Mouse (Mus musculus) c-Kit-positive CD71-positive TER-119-negative erythroid progenitor cells, embryonic 14.5 days (primary cell): ENCODE measurements around the gene Gimap9.
"Not testable (repeated sequence)": the region's sequence is repeated elsewhere in the genome, so short reads cannot be mapped to it uniquely, and the experiment has no call there.

Source experiments
- DNase-seq: peaks from one replicate; pipeline ENCODE4 v3.0.0-alpha.2; 2013; ENCODE audit warnings: low read depth

The Gimap9 gene

GRCm38 (mm10) chr6:48665471-48665870 lies 10.5 kb upstream of the Gimap9 start:
- DNase-seq: no peak

- no peak for DNase-seq
Observed at GRCm38 (mm10) chr6:48666159-48666586, 9.8 kb upstream of the Gimap9 start.

GRCm38 (mm10) chr6:48668022-48668421 lies 7.9 kb upstream of the Gimap9 start:
- DNase-seq: no peak

- no peak for DNase-seq
Observed at GRCm38 (mm10) chr6:48669446-48669969, 6.4 kb upstream of the Gimap9 start.

GRCm38 (mm10) chr6:48674291-48675058 lies 1.5 kb upstream of the Gimap9 start:
- no peak for DNase-seq

DNA sequence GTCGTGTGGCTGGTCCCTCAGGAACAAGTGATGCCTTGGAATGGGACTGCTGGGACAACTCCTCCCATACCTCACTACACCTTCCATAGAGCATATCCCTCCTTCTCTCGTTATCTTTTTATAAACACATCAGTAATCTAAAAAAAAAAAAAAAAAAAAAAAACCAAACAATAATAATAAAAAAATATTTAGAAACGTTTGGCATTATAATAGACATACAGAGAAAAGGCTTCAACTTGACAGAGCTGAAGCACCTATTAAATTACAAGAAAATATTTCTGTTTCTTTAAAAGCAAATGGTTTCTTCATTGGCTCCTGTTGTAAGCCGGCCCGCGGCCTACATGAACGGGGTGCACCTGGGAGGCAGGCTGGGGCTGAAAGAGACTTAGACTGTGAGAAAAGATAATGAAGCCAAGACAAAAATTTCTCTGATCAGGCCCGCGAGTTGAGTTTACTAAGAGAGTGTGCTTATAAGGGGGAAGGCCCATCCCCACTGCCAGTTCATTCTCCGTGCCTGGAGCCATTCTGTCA lies 464 bp upstream of the Gimap9 start:
- no peak for DNase-seq

- no peak for DNase-seq
Observed at GRCm38 (mm10) chr6:48676860-48677415, 1.0 kb downstream of the Gimap9 start.

- DNase-seq: no peak
Observed at GRCm38 (mm10) chr6:48677492-48678345, 1.8 kb downstream of the Gimap9 start.

- DNase-seq: no peak
Observed at GRCm38 (mm10) chr6:48678391-48678790, 2.5 kb downstream of the Gimap9 start.

- no peak for DNase-seq
Observed at GRCm38 (mm10) chr6:48679701-48680100, 3.8 kb downstream of the Gimap9 start.

DNA sequence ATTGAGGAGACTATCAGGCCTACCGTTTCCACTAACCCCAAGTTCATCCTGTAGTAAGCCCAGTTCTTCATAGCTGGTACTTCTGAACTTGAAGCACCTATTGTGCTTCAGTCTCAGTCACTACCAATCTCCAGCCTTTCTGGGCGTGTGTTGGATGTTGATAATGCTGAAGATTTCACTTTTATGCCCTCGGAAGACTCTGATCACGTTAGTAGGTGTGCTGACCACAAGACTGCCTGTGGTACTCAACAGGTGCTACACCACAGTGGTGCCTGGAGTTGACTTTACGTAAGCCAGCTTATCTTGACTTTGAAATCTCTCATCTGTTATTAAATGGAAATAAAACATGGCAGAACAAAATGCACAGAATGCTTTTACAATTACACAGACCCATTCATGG lies 4.5 kb downstream of the Gimap9 start:
- no peak for DNase-seq

GRCm38 (mm10) chr6:48681472-48682090 lies 5.7 kb downstream of the Gimap9 start:
- DNase-seq: no peak

DNA sequence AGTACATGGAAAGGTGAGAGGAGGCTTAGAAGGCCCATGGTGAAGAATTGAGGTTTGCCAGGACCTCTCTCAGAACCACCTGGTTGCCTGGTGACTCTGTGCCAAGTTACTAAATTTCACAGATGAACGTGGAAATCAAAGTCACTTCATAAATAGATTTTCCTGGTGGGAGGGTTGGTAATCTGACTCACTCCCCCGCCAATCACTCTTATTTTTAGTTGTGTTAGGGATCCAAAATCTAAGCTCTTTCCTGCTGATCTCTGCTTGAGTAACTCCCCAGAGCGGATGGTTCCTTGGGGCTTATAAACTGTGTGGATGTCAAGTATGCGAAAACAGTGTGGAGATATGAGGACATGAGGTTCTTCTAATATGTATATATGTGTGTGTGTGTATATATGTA lies 6.3 kb downstream of the Gimap9 start:
- DNase-seq: no peak

DNA sequence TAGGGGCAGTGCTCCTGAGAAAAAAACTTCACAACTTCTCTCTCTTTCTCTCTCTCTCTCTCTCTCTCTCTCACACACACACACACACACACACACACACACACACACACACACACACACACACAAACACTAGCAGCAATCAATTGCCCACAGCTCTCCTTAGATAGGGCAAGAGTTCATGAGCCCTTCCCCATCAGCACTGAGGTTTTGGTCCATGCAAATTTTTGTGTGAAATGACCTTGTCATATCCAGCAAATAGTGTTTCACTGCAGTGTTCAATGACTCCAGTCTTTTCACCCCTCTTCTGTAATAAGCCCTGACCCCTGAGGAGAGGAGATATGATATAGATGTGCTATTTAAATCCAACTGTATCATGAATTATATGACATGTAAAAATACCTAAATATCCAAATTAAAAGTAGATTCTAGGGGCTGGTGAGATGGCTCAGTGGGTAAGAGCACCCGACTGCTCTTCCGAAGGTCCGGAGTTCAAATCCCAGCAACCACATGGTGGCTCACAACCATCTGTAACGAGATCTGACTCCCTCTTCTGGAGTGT lies 7.4 kb downstream of the Gimap9 start:
- not testable (repeated sequence) for DNase-seq

DNA sequence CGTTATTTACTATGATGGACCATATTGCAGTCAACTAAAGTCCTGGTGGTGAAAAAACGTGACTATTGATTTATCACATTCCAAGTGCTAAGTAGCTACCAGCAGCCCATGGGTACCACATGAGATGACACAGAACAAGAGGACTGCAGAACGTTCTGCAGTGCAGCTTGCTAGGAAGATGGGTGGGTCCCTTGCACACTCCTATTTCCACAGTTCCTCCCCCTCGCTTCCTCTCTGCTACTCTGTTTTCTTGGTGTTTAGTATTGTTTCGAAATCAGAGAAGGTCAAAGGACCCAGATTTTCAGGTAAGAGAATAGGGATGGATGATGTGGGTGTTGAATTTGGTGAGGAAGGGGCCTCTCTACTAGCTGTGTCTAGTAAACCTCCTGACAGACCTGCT lies 8.4 kb downstream of the Gimap9 start, which contains the start of gene Gimap4:
Gene Gimap4 (plus strand): TSS at position 231 of the 400 bp plus-strand sequence.
- DNase-seq: no peak

DNA sequence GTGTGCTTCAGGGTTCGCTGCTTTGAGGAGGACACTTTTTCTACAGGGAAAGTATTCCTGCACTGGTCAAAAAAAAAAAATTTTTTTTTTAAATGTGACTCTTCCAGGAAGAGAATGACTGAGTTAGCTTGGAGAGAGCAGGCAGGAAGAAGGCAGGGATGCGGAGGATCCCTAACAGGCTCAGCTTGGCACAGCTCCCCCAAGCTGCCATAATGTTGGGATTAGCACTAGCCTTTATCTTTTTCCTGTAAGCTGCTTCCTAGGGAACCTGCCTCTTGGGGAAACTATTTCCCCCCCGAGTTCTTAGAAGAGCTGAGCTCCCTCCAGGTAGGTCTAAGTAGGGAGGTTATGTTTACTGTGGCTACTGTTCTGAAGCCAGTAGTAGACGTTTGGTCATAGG lies 8.9 kb downstream of the Gimap9 start:
- no peak for DNase-seq

- DNase-seq: no peak
Observed at GRCm38 (mm10) chr6:48685251-48685650, 9.3 kb downstream of the Gimap9 start.

DNA sequence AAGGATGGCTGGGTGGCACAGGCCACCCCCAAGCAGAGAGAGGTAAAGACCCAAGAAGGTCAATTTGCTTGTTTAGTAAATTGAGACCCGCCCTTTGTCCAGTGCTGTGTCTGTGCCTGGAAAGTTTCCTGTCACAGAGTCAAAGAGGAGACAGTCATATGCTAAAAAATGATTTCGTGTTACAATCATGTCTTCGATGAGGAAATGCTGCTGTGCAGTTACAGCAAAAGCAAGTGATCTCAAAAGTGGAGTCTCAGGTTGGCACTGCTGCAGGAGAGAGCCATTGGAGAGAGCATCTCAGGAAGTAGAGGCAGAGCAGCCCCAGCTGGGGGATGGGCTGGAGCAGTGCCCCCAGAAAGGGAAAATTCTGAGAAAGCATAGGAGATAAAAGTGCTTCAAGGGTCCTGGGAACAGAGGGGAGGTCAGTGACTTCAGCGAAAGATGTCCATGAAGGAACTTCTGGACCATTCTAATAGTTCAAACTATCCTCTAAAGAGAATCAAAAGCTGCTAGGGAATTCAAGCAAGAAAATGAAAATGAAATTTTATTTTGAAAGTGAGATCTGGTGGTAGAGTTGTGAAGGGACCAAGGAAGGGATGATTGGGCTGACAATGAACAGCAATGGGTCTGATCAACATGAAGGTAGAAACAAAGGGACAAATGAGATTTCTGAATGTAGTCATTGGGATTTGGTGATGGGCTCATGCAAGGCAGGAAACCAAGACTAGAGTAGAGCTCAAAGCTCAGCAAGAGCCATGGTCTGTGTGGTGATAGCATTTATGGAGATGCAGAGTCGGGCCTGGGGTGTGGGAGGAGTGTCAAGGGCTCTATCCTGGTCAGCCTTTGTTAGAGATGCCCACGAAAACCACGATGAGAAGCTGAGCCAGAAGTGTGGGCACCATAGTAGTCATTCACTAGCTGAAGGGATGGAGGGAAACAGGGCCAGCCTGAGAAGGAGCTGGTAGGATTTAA lies 10.1 kb downstream of the Gimap9 start:
- DNase-seq: no peak

DNA sequence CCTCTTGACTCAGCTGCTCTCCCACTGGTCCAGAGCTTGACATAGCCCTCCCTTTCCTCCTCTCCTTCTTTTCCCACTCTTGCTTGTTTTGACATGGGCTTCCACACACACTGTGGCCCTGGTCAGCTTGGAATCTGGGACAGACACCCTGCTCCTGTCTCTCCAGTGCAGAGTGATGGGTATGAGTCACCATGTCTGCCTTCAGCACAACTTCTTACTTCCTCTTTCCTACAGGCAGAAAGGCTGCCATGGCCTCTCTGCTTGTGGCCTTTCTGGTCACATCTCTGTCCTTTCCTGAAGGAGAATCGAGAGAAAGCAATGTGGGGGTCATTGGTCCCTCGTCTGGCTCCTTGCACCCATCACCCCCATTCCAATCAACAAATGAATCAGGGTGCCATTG lies 11.1 kb downstream of the Gimap9 start:
- DNase-seq: no peak

DNA sequence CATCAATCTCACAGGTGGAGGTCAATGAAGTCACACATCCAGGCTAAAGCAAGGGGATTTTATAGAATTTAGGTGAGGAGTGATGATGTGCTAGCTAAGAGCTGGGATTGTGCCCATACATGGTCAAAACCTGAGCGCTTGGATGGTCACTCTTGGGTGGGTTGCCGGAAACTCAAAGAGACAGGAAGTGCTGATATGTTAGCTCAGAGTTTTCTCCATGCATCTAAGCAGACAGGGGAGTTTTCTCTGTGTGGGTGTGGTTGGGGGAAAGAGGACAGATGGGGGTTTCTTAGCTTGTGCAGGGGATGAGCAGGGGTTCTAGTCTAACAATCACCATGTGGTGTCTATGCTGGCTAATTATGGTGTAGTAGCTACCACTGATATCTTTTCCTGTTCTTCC lies 13.4 kb downstream of the Gimap9 start:
- no peak for DNase-seq
